Mouse (Mus musculus) E14TG2a.4 (cell line): ENCODE measurements around the gene Pdzrn3.

ENCODE experiments used
- H3K27me3 ChIP-seq: 2 replicates; pipeline ENCODE4 v1.6.1; 2014; ENCODE audit warnings: low read length, control low read depth; ENCODE audit not compliant: insufficient read depth
- H3K36me3 ChIP-seq: 2 replicates; pipeline ENCODE4 v1.6.1; 2014; ENCODE audit warnings: low read length, control low read depth; ENCODE audit not compliant: insufficient read depth
- H3K4me1 ChIP-seq: replicated peaks from 2 replicates; pipeline ENCODE4 v1.6.1; 2014; ENCODE audit warnings: low read depth, low read length, control low read depth
- H3K4me3 ChIP-seq: replicated peaks from 2 replicates; pipeline ENCODE4 v1.5.1; 2014; ENCODE audit warnings: mild to moderate bottlenecking, low read length
- H3K9me3 ChIP-seq: 2 replicates; pipeline ENCODE4 v1.6.1; 2014; ENCODE audit warnings: low read length, control low read depth
- CTCF ChIP-seq: conservative IDR thresholded peaks from 2 replicates; pipeline ENCODE4 v1.5.1; 2014; ENCODE audit warnings: low read length
- NANOG ChIP-seq: IDR thresholded peaks from 2 replicates; pipeline ENCODE4 v1.6.1; 2014; ENCODE audit warnings: borderline replicate concordance, low read length, mixed read lengths
- POU5F1 ChIP-seq: IDR thresholded peaks from 2 replicates; pipeline ENCODE4 v1.6.1; 2014; ENCODE audit warnings: low read length, borderline replicate concordance

The Pdzrn3 gene

GRCm38 (mm10) chr6:101351100-101351499, 26.6 kb downstream of the Pdzrn3 start:
- H3K4me1 ChIP-seq, result no peaks in the 10 kb centered on the region
- no peaks in the 10 kb centered on the region for H3K36me3 ChIP-seq
- 0 out of 2 replicates have a peak, but pooled peaks cover 3% of the 10 kb centered on the region for H3K27me3 ChIP-seq

GRCm38 (mm10) chr6:101350414-101350973, 27.2 kb downstream of the Pdzrn3 start:
- Histone ChIP-seq H3K27me3 (0 out of 2 replicates have a peak, but pooled peaks cover 3% of the 10 kb centered on the region), H3K9me3 (no peaks in the 10 kb centered on the region), H3K36me3 (no peaks in the 10 kb centered on the region), H3K4me1 (no peaks in the 10 kb centered on the region), H3K4me3 (no peak overlapping the region)
- no peak for TF ChIP-seq NANOG
- no peak for TF ChIP-seq CTCF
- no peak for TF ChIP-seq POU5F1

More at GRCm38 (mm10) chr6:101351100-101351499, 26.6 kb downstream of the Pdzrn3 start:
- TF ChIP-seq POU5F1 (no peak), CTCF (no peak), NANOG (no peak)
- H3K4me3 ChIP-seq, result no peak overlapping the region
- H3K9me3 ChIP-seq, result no peaks in the 10 kb centered on the region

DNA sequence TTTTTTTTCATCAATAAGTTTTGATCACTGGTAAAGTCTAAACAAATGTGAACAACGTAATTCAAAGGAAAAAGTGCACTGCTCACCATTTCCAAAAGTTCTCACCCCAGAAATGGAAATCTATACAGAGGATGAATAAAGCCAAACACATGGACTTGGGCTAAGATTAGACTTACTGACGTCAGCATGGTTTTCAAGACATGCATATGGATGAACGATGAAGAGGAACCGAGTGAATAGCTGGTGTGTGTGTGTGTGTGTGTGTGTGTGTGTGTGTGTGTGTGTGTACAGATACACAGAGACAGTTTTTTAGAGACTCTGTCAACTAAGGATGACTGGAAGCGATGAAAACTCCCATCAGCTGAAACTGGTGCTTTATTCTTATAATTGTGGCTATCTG, 29.2 kb downstream of the Pdzrn3 start:
- 0 out of 2 replicates have a peak, but pooled peaks cover 3% of the 10 kb centered on the region for H3K27me3 ChIP-seq
- no peak overlapping the region for H3K4me3 ChIP-seq
- no peaks in the 10 kb centered on the region for H3K36me3 ChIP-seq
- H3K4me1 ChIP-seq, result no peaks in the 10 kb centered on the region
- no peaks in the 10 kb centered on the region for H3K9me3 ChIP-seq
- TF ChIP-seq POU5F1 (no peak), CTCF (no peak), NANOG (no peak)

DNA sequence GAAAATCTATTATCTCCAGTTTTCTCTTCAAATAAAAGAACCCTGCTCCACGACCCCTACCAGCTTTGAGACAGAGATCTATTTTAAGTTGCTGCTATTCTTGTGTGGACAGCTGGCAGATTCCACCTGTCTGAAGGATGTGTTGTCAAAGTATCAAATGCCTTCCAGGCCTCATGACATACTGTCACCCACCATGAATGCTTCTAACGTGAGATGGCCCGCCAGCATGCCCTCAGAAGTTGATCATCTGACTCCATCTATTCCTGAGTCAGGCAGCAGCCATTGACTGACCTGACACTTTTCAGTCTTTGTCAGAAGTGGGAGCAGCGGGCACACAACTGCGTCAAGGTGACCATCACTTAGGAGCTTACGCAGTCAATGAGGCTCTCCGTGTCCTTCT, 37.6 kb downstream of the Pdzrn3 start:
- Histone ChIP-seq H3K36me3 (no peaks in the 10 kb centered on the region), H3K4me1 (no peaks in the 10 kb centered on the region), H3K4me3 (no peak overlapping the region), H3K27me3 (no peaks in the 10 kb centered on the region), H3K9me3 (no peaks in the 10 kb centered on the region; the same call in 1 of the 2 replicates)
- TF ChIP-seq CTCF, result no peak
- no peak for TF ChIP-seq POU5F1
- TF ChIP-seq NANOG, result no peak

GRCm38 (mm10) chr6:101337842-101338528, 39.7 kb downstream of the Pdzrn3 start:
- H3K9me3 ChIP-seq, result no peaks in the 10 kb centered on the region; the same call in 1 of the 2 replicates
- no peaks in the 10 kb centered on the region for H3K27me3 ChIP-seq
- no peak for TF ChIP-seq NANOG
- no peak for TF ChIP-seq POU5F1
- TF ChIP-seq CTCF, result no peak
- H3K36me3 ChIP-seq, result no peaks in the 10 kb centered on the region
- no peaks in the 10 kb centered on the region for H3K4me1 ChIP-seq
- no peak overlapping the region for H3K4me3 ChIP-seq

DNA sequence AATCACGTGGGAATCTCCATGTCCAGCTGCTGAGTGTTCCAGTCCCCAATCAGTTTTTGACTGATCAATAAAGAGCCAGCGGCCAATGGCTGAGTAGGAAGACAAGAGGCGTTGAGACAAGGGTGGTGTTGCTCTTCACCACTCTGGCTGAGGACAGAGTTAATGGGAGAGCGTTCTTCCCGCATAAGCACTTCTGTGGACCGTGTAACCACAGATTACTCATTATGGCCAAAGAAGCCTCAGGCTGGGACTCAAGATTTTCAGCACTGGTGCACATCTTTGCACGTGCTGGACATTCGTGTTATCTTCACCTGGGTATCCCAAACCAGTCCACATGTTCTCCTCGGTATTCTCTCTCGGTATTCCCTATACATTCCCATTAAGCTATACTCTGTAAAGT, 41.0 kb downstream of the Pdzrn3 start:
- no peak for TF ChIP-seq CTCF
- TF ChIP-seq POU5F1, result no peak
- TF ChIP-seq NANOG, result no peak
- no peaks in the 10 kb centered on the region for H3K27me3 ChIP-seq
- no peaks in the 10 kb centered on the region for H3K36me3 ChIP-seq
- no peaks in the 10 kb centered on the region for H3K4me1 ChIP-seq
- H3K9me3 ChIP-seq, result no peaks in the 10 kb centered on the region; the same call in 1 of the 2 replicates
- no peak overlapping the region for H3K4me3 ChIP-seq

GRCm38 (mm10) chr6:101335744-101336143, 42.0 kb downstream of the Pdzrn3 start:
- no peaks in the 10 kb centered on the region for H3K4me1 ChIP-seq
- H3K36me3 ChIP-seq, result no peaks in the 10 kb centered on the region
- H3K4me3 ChIP-seq, result no peak overlapping the region
- H3K9me3 ChIP-seq, result no peaks in the 10 kb centered on the region; the same call in 1 of the 2 replicates
- TF ChIP-seq CTCF (no peak), POU5F1 (no peak), NANOG (no peak)
- H3K27me3 ChIP-seq, result no peaks in the 10 kb centered on the region

- TF ChIP-seq NANOG (no peak), POU5F1 (no peak), CTCF (no peak)
These were observed 43.2 kb downstream of the Pdzrn3 start for GRCm38 (mm10) chr6:101334495-101334894.

More at GRCm38 (mm10) chr6:101334495-101334894, 43.2 kb downstream of the Pdzrn3 start:
- no peaks in the 10 kb centered on the region; the same call in 1 of the 2 replicates for H3K9me3 ChIP-seq
- H3K4me3 ChIP-seq, result no peak overlapping the region
- no peaks in the 10 kb centered on the region for H3K4me1 ChIP-seq
- no peaks in the 10 kb centered on the region for H3K27me3 ChIP-seq
- H3K36me3 ChIP-seq, result no peaks in the 10 kb centered on the region
